Mouse (Mus musculus): ENCODE measurements around the gene Utp15. TPM values are rescaled to one million over a fixed set of nuclear protein-coding genes. Genes with fewer than 3 reads are reported as not detected.

Utp15 gene
- polyA plus RNA-seq (2016; fragmentation: Nextera tagmentation; extraction: Ambion mirVana), result 41.9 and 46.8 TPM in 2 replicates

DNA sequence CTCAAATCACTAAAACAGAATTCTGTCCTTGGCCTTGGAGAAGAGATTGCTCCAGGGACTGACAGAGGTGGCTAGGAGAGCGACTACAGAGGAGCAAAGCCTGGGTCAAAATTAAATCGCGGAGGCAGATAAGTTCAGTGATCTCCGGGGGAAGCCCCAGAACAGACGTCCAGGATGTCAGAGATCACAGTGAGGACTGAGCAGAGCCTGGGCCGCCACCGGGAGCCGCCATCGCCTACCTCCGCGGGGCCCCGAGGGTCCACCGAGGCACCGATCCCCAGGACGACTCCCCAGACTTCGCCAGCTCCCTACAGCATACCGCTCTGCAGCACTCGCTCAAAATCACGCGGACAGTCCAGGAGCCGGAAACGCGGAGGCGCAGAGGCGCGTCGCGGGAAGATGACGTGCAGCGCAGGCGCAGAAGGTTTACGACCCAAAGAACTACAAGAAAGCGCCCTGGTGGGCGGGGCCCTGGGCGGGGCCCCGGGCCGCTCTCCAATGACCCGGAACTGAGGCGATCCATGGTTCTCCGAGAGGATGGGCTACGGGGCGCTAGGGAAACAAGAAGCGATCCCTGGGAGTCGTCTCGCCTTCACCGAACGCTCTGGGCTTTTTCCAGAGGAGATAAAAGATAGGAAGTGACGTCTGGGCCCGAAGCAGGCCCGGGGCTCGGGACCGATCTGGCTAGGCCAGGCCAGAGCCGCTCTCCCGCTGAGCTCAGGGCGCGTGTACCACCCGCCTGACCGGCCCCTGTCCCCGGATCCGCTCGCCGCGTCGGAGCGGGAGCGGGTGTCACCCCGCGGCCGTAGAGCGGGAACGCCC lies at the start of gene Utp15, which contains the start of gene Ankra2:
Utp15 (minus strand) TSS at position 406 of the 822 bp plus-strand sequence.
Ankra2 (plus strand) TSS at position 439 of the 822 bp plus-strand sequence.
- peak; percentile 99 for DNase-seq (ENCODE audit: low spot score)
- H3K27me3 ChIP-seq (ENCODE audit: low read depth, poor library complexity, severe bottlenecking), result no peaks in the 10 kb centered on the region
- WGBS, result 0% methylated on average over 69 of the region's 71 CpGs
- H3K36me3 ChIP-seq, result peaks cover 32% of the 10 kb centered on the region
- no peaks in the 10 kb centered on the region for H3K9me3 ChIP-seq (replicated peaks)
- peak within 1 kb of the TSS; percentile 93 for H3K27ac ChIP-seq (replicated peaks)
- peak within 1 kb of the TSS; percentile 87 for H3K4me3 ChIP-seq
- H3K4me1 ChIP-seq, result peaks cover 24% of the 10 kb centered on the region

DNA sequence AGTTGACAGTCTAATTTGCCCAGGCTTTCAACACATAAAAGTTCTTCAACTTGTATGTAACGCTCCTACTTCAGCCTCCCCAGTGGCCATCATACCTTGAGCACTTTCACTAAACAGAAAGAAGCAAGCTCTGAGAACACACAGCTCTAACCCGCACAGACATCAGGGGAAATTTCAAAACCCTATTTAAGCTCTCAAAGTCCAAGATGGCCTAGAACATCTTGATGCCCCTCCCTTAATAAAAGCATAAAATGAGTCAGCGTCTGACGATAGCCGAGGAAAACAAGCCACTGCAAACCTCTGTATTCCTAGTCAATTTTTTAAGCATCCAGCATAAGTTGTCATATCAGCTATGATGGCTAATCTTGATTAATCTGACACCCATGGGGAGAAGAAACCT lies 48.8 kb upstream of the Utp15 start:
- no peak for DNase-seq (ENCODE audit: low spot score)
- 94% methylated on average over 5 of the region's 5 CpGs for WGBS
- H3K4me3 ChIP-seq, result no peak overlapping the region
- no peaks in the 10 kb centered on the region for H3K27me3 ChIP-seq (ENCODE audit: low read depth, poor library complexity, severe bottlenecking)
- peaks cover 77% of the 10 kb centered on the region for H3K36me3 ChIP-seq
- H3K27ac ChIP-seq (replicated peaks), result no peak overlapping the region
- no peaks in the 10 kb centered on the region for H3K9me3 ChIP-seq (replicated peaks)
- H3K4me1 ChIP-seq, result peaks cover 21% of the 10 kb centered on the region

DNA sequence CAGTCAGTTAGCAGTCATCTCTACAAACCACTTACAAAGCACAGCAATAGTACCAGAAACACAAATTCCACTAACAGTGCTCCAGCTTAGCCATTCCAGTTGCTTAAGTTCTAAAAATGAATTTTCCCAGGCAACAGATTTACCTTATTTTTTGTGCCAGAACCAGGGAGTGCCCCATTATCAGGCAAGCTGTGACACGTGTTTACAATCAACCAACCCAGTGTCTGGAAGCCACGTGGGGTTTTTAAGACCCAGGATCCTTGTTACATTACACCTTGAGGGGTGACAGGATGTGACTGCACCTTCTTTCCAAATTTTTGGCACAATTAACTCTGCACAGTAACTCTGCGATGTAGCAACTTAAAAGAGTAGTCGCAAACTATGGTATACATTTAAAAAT lies 45.9 kb upstream of the Utp15 start:
- 90% methylated on average over 4 of the region's 4 CpGs for WGBS
- no peak for DNase-seq (ENCODE audit: low spot score)
- no peaks in the 10 kb centered on the region for H3K9me3 ChIP-seq (replicated peaks)
- H3K36me3 ChIP-seq, result peaks cover 68% of the 10 kb centered on the region
- no peak overlapping the region for H3K27ac ChIP-seq (replicated peaks)
- no peaks in the 10 kb centered on the region for H3K27me3 ChIP-seq (ENCODE audit: low read depth, poor library complexity, severe bottlenecking)
- H3K4me1 ChIP-seq, result no peaks in the 10 kb centered on the region
- H3K4me3 ChIP-seq, result no peak overlapping the region

DNA sequence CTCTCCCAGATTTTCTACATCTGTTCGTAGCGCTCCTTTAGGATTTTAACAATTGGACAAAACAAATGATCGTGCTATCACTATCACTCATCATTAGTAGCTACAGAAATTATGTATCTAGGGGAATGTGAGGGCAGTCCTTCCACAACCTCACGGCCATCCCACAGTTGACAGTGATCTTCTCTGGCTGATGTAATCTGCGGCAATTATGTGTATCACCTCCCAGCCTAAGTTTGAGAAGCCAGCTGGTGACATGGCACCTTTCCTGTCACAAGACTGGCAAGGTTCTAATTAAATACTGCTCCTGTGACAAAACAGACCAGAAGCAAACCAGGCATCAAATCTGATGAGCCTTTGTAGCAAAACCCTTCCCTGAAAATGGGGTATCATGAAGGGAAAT lies 45.2 kb upstream of the Utp15 start:
- no peak for DNase-seq (ENCODE audit: low spot score)
- Histone ChIP-seq H3K27me3 (ENCODE audit: low read depth, poor library complexity, severe bottlenecking) (no peaks in the 10 kb centered on the region), H3K27ac (replicated peaks) (no peak overlapping the region), H3K4me3 (no peak overlapping the region), H3K9me3 (replicated peaks) (no peaks in the 10 kb centered on the region), H3K36me3 (peaks cover 60% of the 10 kb centered on the region), H3K4me1 (no peaks in the 10 kb centered on the region)
- 87% methylated on average over 5 of the region's 5 CpGs for WGBS

DNA sequence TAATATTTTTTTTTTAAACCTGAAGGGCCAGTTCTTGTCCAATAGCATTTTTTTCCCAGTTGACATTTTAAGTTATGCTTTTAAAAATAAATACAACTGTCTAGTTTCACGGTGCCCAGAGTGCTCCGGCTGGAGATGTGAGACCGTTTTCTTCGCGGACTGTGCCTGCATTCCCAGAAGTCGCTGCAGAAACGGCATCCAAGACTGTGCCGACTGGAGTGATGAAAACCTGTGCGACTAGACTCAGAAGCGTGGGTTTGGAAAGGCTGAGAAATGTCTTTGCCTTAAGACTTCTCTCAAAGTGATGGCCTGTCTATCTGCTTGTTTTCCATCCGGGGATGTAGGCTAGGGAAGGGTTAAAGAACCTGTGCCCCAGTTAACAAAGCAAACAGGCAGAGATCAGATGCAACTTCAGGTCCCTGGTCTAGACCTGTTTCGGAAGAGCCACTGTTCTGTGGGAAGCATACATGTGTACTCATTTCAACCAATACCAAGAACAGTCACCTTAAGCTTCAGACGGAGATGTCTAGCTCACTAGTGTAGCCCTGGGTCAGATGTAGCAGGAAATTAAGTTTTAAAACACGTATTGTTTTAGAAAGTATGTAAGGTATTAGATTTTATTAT lies 44.1 kb upstream of the Utp15 start:
- DNase-seq (ENCODE audit: low spot score), result no peak
- H3K9me3 ChIP-seq (replicated peaks), result no peaks in the 10 kb centered on the region
- no peaks in the 10 kb centered on the region for H3K27me3 ChIP-seq (ENCODE audit: low read depth, poor library complexity, severe bottlenecking)
- WGBS, result 65% methylated on average over 14 of the region's 14 CpGs
- peaks cover 50% of the 10 kb centered on the region for H3K36me3 ChIP-seq
- H3K4me1 ChIP-seq, result no peaks in the 10 kb centered on the region
- H3K27ac ChIP-seq (replicated peaks), result no peak overlapping the region
- no peak overlapping the region for H3K4me3 ChIP-seq

DNA sequence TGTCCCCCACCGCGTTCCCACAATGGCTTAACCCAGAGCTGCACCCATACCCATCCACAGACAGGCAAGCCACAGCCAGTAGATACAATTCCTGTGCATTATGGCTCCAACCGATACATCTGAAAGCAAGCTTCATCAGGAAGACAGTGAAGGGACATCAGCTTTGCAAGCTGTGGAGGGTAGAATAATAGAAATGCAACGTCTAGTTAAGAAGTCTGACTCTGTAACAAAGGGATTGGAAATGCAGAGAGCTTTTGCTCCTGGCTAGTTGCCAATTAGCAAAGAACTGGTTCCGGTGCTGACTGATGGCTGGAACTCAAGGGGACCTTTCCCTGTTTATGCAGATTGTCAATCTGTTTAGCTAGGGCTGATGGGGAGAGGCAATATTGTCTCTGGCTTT lies 43.6 kb upstream of the Utp15 start:
- H3K4me1 ChIP-seq, result no peaks in the 10 kb centered on the region
- DNase-seq (ENCODE audit: low spot score), result no peak
- WGBS, result 55% methylated on average over 5 of the region's 5 CpGs
- no peak overlapping the region for H3K27ac ChIP-seq (replicated peaks)
- no peaks in the 10 kb centered on the region for H3K9me3 ChIP-seq (replicated peaks)
- H3K36me3 ChIP-seq, result peaks cover 44% of the 10 kb centered on the region
- H3K4me3 ChIP-seq, result no peak overlapping the region
- H3K27me3 ChIP-seq (ENCODE audit: low read depth, poor library complexity, severe bottlenecking), result no peaks in the 10 kb centered on the region

DNA sequence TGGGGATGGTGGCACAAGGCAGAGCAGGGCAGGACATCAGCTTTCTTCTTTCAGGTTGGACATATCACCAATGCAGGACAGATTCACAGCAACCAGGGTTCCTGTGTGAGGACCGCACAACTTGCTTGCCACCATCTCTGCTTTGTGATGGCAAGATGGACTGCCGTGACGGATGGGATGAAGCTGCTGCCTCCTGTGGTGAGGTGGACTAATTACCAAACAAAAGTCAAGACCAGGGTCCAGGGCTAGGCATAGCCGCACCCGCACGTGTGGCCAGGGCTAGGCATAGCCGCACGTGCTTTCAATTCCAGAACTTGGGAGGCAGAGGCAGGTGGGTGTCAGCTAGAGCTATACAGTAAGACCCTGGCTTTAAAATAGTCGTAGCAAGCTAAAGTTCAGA lies 42.4 kb upstream of the Utp15 start:
- H3K4me3 ChIP-seq, result no peak overlapping the region
- peaks cover 33% of the 10 kb centered on the region for H3K36me3 ChIP-seq
- no peaks in the 10 kb centered on the region for H3K9me3 ChIP-seq (replicated peaks)
- no peaks in the 10 kb centered on the region for H3K27me3 ChIP-seq (ENCODE audit: low read depth, poor library complexity, severe bottlenecking)
- H3K27ac ChIP-seq (replicated peaks), result no peak overlapping the region
- H3K4me1 ChIP-seq, result no peaks in the 10 kb centered on the region
- 91% methylated on average over 9 of the region's 9 CpGs for WGBS
- no peak for DNase-seq (ENCODE audit: low spot score)

DNA sequence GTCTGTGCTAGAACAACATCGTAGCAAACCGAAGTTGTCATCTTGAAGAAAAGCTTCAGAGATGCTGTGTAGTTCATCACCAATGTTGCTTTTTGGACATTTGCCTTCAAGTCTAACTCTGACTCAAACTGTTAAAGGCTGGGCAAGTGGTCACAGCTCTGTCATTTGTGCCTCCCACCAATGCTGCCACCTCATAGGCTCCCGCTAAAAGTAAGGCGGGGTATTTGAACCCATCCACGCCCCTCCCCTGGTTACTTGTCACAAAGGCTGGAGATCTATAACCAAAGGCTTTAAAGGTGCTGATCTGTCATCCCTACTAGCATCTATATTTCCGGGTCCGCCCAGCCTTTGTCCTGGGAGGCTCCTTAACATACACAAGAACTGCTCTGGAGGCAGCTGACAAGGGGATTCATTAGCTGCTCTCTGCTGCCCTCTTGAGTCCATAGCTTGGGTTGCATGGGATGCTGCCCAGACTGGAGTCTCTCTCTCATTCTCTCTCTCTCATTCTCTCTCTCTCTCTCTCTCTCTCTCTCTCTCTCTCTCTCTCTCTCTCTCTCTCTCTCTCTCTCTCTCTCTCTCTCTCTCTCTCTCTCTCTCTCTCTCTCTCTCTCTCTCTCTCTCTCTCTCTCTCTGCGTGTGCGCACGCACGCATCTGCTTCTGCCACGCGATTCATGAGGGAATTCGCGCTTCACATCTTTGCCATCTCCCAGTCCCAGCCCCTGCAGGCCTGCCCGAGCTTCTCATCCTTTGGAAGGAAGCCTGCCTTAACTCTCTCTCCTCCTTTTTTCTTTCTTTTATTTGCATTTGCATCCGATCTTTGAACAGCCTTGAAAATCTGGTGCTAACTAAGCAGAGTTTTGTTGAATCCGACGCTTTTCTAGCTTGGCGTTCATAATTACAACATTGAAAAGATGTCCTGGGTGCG lies 36.3 kb upstream of the Utp15 start:
- H3K4me1 ChIP-seq, result peaks cover 4% of the 10 kb centered on the region; the same call in 1 of the 2 replicates
- H3K4me3 ChIP-seq, result peak overlapping the region; percentile 22; the same call in 1 of the 2 replicates
- no peaks in the 10 kb centered on the region for H3K27me3 ChIP-seq (ENCODE audit: low read depth, poor library complexity, severe bottlenecking)
- 60% methylated on average over 21 of the region's 21 CpGs for WGBS
- DNase-seq (ENCODE audit: low spot score), result peak; percentile 85
- H3K27ac ChIP-seq (replicated peaks), result peak overlapping the region; percentile 72
- H3K9me3 ChIP-seq (replicated peaks), result no peaks in the 10 kb centered on the region
- H3K36me3 ChIP-seq, result no peaks in the 10 kb centered on the region

DNA sequence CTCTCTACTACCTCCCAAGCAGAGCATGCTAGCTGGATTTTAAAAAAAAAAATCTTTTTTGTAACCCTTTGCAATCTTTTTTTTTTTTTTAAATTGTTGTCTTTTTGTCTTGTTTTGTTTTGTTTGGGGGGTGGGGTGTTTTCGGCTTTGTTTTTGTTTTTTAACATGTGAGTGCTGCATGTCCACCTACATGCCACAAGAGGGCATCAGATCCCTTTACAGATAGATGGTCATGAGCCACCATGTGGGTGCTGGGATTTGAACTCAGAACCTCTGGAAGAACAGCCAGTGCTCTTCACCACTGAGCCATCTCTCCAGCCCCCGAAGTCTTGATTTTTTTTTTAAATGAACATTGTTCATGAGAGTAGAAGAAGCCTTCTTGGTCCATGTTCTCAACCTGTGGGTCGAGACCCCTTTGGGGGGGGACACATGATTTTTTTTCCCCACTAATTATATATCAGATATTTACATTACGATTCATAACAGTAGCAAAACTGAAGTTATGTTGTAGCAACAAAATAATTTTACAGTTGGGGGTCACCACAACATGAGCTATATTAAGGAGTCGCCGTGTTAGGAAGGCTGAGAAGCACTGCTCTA lies 35.1 kb upstream of the Utp15 start:
- no peak for DNase-seq (ENCODE audit: low spot score)
- Histone ChIP-seq H3K4me1 (peaks cover 4% of the 10 kb centered on the region; the same call in 1 of the 2 replicates), H3K4me3 (no peak overlapping the region), H3K27ac (replicated peaks) (no peak overlapping the region), H3K27me3 (ENCODE audit: low read depth, poor library complexity, severe bottlenecking) (no peaks in the 10 kb centered on the region), H3K9me3 (replicated peaks) (no peaks in the 10 kb centered on the region), H3K36me3 (no peaks in the 10 kb centered on the region)
- WGBS, result 92% methylated on average over 6 of the region's 6 CpGs

DNA sequence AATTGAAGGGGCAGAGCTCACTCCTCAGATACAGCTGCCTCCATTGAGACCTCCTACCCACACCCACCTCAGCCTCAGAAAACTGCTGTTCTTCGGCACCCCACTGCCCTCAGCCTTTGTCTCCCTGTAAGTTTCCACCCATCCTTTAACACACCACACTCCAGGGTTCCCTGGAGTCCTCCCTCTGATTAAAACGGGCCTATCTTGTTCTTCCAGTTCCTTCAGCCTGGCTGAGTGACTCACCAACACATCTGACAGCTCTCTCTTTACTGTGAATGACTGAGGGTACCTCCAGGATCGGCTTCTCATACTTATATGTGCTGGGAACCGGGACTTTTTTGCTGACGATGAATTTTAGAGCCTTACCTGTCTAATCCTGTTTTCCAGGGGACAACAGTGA lies 33.2 kb upstream of the Utp15 start:
- Histone ChIP-seq H3K4me1 (peaks cover 4% of the 10 kb centered on the region; the same call in 1 of the 2 replicates), H3K4me3 (no peak overlapping the region), H3K27me3 (ENCODE audit: low read depth, poor library complexity, severe bottlenecking) (no peaks in the 10 kb centered on the region), H3K27ac (replicated peaks) (no peak overlapping the region), H3K9me3 (replicated peaks) (no peaks in the 10 kb centered on the region), H3K36me3 (no peaks in the 10 kb centered on the region)
- no peak for DNase-seq (ENCODE audit: low spot score)
- 58% methylated on average over 5 of the region's 5 CpGs for whole genome bisulfite sequencing

DNA sequence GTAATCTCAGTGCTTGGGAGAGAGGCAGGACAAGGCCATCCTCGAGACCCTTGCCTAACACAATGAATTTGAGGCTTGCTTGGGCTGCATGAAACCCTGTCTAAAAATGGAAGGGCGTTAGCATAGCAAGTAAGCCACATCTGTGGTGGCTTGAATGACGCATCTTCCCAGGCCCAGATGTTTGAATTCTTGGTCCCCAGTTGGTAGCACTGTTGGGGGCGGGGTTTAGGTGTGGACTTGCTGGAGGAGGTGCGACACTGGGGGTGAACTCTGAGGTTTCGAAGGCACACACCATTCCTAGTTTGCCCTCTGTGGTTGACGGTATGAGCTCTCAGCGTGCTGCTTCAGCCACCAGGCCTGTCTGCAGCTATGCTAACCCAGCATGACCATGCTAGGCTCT lies 28.9 kb upstream of the Utp15 start:
- DNase-seq (ENCODE audit: low spot score), result no peak
- WGBS, result 80% methylated on average over 8 of the region's 8 CpGs
- H3K36me3 ChIP-seq, result no peaks in the 10 kb centered on the region
- H3K9me3 ChIP-seq (replicated peaks), result no peaks in the 10 kb centered on the region
- H3K4me3 ChIP-seq, result no peak overlapping the region
- H3K27ac ChIP-seq (replicated peaks), result no peak overlapping the region
- no peaks in the 10 kb centered on the region for H3K4me1 ChIP-seq
- H3K27me3 ChIP-seq (ENCODE audit: low read depth, poor library complexity, severe bottlenecking), result no peaks in the 10 kb centered on the region

DNA sequence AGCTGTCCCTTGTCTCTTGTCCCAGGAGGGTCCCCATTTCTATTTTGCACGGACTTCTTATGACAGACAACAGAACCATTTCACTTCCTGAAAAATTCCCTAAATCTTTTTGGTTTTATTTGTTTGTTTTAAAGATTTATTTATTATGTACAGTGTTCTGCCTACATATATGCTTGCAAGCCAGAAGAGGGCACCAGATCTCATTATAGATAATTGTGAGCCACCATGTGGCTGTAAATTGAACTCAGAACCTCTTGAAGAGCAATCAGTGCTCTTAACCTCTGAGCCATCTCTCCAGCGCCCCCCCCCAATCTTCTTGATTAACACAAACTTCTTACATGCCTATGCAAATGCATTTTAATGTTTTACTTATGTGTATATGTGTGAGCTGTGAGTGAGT lies 27.9 kb upstream of the Utp15 start:
- no peaks in the 10 kb centered on the region for H3K27me3 ChIP-seq (ENCODE audit: low read depth, poor library complexity, severe bottlenecking)
- H3K36me3 ChIP-seq, result no peaks in the 10 kb centered on the region
- DNase-seq (ENCODE audit: low spot score), result no peak
- no peaks in the 10 kb centered on the region for H3K9me3 ChIP-seq (replicated peaks)
- no peak overlapping the region for H3K27ac ChIP-seq (replicated peaks)
- WGBS, result 53% methylated on average over 2 of the region's 2 CpGs
- H3K4me1 ChIP-seq, result no peaks in the 10 kb centered on the region
- no peak overlapping the region for H3K4me3 ChIP-seq

All from midbrain, embryonic 10.5 days (tissue).